Mouse (Mus musculus) layer of hippocampus, adult 11-12 months (tissue): ENCODE measurements around the gene Tlk2.
A peak's percentile ranks its signal among the peaks of the same experiment; 100 is the strongest.

ENCODE experiments used
- DNase-seq: peaks from one replicate; pipeline ENCODE4 v3.0.0; 2022; ENCODE audit warnings: low spot score

Gene Tlk2

DNA sequence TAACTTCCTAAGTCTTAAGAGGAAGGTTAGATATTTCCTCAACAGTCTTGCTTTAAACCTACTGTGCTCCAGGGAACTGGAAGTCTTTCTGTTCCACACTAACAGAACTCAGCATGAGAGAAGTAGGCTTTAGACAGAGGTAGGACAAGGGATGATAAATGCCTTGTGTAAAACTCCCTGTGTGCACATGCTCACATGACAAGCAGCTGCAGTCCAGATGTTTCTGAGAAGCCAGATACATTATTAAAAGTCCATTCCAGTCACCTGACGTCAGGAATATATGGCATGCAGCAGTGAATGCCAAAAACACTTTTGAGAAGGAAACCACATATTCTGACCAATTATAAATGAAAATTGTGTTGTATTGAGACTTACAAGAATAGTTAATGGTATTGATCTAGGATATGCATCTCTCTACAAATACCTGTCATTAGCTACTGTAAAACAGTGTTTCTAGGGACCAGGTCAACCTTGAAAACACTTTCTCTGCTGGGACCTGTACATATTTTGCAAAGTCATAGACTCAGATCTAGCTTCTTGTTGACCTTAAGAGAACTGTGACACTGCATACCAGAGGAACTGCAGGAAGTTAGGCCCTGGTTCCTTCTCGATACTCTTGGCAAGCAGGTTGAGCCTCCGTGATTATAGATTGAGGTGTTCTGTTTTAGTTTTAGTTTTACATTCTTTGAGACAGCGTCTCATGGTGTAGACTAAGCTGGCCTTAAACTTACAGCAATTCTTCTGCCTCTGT, 83.2 kb downstream of the Tlk2 start:
- no peak for DNase-seq

DNA sequence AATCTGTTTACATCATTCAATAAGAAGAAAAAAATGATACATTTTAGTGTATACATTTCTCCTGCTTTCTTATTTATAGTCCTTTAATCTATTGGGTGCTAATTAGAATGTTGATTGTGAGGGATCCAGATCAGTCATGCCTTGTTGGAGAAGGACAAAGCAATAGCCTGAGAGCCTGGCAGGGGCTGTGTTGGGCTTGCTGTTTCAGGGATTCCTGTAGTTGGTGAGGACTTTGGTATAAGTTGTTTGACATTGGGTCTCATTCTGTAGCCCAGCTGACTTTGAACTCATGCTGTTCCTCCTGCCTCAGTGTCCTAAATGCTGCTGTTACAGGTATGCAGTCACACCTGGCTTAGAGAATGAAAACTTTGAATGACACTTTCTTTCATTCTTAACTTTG, 85.9 kb downstream of the Tlk2 start:
- no peak for DNase-seq

DNA sequence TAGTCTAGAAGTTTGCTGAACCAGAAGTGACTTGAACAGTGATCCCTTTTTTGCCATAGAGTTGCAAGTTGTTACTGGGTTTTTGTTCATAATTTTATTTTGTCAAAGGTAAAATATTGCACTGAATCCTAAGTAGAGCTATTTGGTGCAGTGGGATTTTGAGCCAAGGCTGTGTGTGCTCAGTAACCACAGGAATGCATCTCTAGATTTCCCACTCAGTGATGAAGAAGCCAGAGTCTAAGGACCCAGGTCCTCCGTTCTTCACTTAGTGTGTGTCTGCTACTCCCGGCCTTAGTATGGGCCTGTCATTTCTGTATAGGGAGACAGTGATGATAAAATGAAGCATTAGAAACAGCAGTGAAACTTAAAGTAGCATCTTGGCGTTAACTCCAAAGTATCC, 86.4 kb downstream of the Tlk2 start:
- no peak for DNase-seq

DNA sequence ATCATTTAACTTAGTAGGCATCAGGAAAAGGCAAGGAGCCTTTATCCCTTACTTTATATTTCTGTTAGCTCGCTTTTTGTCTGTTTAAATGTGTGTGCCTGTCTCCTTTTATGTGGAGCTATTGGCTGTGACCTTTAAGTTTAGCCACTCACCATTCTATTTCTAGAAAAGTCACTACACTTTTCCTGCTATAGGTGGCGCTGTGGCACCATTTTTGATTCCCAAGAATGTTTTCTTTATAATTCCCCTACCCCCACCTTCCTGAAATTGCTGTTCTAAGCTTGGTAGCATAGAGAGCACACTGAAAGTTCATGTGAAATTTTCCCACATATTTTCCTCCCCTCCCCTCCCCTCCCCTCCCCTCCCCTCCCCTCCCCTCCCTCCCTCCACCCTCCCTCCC, 91.5 kb downstream of the Tlk2 start:
- peak; percentile 65 for DNase-seq

- DNase-seq, result no peak
Measured at GRCm38 (mm10) chr11:105280456-105280855, 101.8 kb downstream of the Tlk2 start.

GRCm38 (mm10) chr11:105281291-105281690, 102.7 kb downstream of the Tlk2 start:
- no peak for DNase-seq

DNA sequence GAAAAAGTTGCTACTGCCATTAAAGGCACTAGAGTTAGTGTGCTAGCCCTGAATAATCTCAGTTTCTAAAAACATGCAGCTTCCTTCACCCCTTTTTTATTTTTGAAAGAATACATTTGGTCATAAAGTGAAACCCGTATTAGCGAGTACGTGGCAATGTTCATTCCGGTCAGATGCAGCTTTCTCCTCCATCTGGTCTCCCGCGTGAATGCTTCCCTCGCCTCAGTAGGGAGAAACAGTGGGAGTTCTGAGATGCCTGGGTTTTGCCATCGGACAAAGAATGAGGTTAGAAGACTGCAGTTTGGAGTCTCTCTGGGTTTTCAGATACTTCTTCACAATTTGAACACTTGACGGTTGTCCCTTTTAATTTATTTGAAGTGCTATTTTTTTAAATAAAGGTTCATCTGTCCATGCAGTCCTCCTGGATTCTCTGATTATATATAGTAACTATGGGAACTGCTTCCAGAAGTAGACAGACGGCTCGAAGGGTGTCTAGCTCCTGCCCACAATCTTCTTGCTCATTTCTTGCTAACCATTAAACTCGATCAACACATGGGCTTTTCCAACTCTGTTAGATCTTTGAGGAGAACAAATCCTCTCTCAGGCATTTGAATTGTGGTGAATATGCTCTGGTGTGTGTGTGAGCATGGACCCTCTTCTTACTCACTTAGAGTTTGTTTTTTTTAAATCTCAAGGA, 103.3 kb downstream of the Tlk2 start:
- DNase-seq, result no peak

GRCm38 (mm10) chr11:105282460-105282859, 103.9 kb downstream of the Tlk2 start:
- no peak for DNase-seq

DNA sequence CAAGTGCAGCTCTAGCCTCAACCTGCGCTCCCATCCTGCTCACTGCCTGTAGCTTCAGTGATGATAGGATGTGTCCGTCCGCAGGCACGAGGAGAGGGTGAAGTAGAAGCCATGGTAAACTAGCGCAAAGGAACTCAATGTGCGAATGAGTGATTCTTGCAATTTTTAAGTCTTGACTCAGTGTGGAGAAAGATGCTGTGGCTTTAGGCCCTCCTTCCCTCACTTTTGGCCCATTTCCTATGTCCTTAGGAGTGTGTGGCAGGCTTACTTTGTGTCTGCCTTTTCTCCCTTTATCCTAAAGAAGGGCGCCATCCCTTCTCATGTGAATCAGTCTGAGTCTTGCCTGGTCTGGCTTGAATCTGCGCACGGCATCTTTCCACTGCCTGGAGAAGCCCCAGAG, 104.4 kb downstream of the Tlk2 start:
- DNase-seq, result no peak

- DNase-seq, result no peak
Measured at GRCm38 (mm10) chr11:105285720-105286119, 107.1 kb downstream of the Tlk2 start.

GRCm38 (mm10) chr11:105289403-105289802, 110.8 kb downstream of the Tlk2 start:
- no peak for DNase-seq

DNA sequence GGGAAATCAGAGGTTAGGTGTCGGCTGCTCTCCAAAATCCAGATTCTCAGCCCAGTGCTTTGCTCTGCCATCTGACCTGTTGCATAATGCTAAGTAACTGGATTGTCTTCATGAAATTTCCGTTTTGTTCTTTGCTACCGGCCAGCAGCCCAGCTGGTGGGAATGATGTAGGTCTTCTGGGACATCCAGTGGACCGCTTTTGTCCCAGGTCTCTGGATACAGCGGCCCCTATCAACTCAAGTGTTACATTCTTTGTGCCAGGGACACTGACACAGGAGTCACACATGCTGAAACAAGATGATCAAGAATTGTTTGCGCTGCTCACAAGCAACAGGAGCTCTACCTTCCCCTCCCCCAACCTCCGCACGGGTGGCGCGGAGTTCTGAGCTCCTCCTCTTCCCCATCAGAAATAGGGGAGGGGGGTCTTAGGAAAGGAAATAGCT, 113.1 kb downstream of the Tlk2 start:
- DNase-seq, result no peak

- DNase-seq, result peak; percentile 29
Measured at GRCm38 (mm10) chr11:105292124-105293071, 113.8 kb downstream of the Tlk2 start, which contains the start of gene Mrc2. TSS of gene Mrc2 (plus strand) at chr11:105292643.

GRCm38 (mm10) chr11:105293101-105293581, 114.5 kb downstream of the Tlk2 start:
- DNase-seq, result no peak

- no peak for DNase-seq
Measured at GRCm38 (mm10) chr11:105293901-105294494, 115.4 kb downstream of the Tlk2 start.

GRCm38 (mm10) chr11:105296084-105296483, 117.5 kb downstream of the Tlk2 start:
- DNase-seq, result no peak

DNA sequence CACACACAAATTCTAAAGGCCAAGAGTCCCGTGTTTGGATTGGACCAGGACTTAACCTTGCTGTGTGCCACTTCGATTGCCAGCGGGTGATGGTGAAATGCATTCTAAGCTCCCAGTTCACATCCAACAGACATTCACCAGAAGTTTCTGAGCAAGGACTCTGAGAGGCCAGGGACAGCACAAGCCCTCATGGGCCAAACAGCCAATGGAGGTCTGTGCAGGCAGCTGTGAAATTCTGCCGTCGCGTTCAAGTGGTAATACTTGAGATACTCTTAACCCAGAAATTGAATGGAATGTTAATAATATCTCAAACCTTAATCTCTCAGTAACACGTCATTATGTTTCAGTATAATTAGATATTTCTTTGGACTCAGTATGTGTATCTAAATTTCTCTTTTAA, 131.6 kb downstream of the Tlk2 start:
- no peak for DNase-seq

- peak; percentile 38 for DNase-seq
Measured at GRCm38 (mm10) chr11:105311291-105311975, 132.8 kb downstream of the Tlk2 start.

- DNase-seq, result no peak
Measured at GRCm38 (mm10) chr11:105312311-105312942, 133.8 kb downstream of the Tlk2 start.

- no peak for DNase-seq
Measured at GRCm38 (mm10) chr11:105312972-105313632, 134.5 kb downstream of the Tlk2 start.
